Mouse (Mus musculus) liver, embryonic 11.5 days (tissue): Measurements from ENCODE around the gene Grip1. TPM values are rescaled to one million over a fixed set of nuclear protein-coding genes. Genes with fewer than 3 reads are reported as not detected.

Source experiments
- ATAC-seq: fragments of 200-750 bp; cut with Nextera tagmentation; replicated peaks from 2 replicates; pipeline ENCODE4 v1.8.0; 2017; ENCODE audit warnings: moderate number of reproducible peaks, mild to moderate bottlenecking, moderate TSS enrichment, moderate library complexity; ENCODE audit not compliant: low FRiP score
- DNase-seq: peaks from one replicate; pipeline ENCODE4 v3.0.0-alpha.2; 2017; ENCODE audit warnings: low spot score
- H3K27ac ChIP-seq: fragments of 300-500 bp; sonication (generic); 2 replicates; pipeline ENCODE4 v1.5.1; 2014; ENCODE audit warnings: mild to moderate bottlenecking, low read depth, low read length, control low read depth
- H3K27me3 ChIP-seq: fragments of 300-500 bp; sonication (generic); replicated peaks from 2 replicates; pipeline ENCODE4 v1.6.1; 2014; ENCODE audit warnings: low read length, mixed read lengths; ENCODE audit not compliant: control insufficient read depth, insufficient read depth
- H3K36me3 ChIP-seq: fragments of 300-500 bp; sonication (generic); 2 replicates; pipeline ENCODE4 v1.6.1; 2014; ENCODE audit warnings: mild to moderate bottlenecking, low read length, moderate library complexity, mixed read lengths; ENCODE audit not compliant: control insufficient read depth, insufficient read depth
- H3K4me1 ChIP-seq: fragments of 300-500 bp; sonication (generic); replicated peaks from 2 replicates; pipeline ENCODE4 v1.6.1; 2014; ENCODE audit warnings: low read length, mixed read lengths; ENCODE audit not compliant: control insufficient read depth, insufficient read depth
- H3K4me2 ChIP-seq: fragments of 300-500 bp; sonication (generic); 2 replicates; pipeline ENCODE4 v1.6.1; 2014; ENCODE audit warnings: mild to moderate bottlenecking, control low read depth, moderate library complexity
- H3K4me3 ChIP-seq: fragments of 300-500 bp; sonication (generic); 2 replicates; pipeline ENCODE4 v1.5.1; 2014; ENCODE audit warnings: low read depth, low read length, control low read depth
- H3K9ac ChIP-seq: fragments of 300-500 bp; sonication (generic); 2 replicates; pipeline ENCODE4 v1.6.1; 2014; ENCODE audit warnings: low read depth, low read length, control low read depth
- H3K9me3 ChIP-seq: fragments of 300-500 bp; sonication (generic); 2 replicates; pipeline ENCODE4 v1.6.1; 2016; ENCODE audit warnings: low read length, inconsistent platforms, mixed read lengths; ENCODE audit not compliant: control insufficient read depth
- WGBS: fragments of 180-500 bp; shearing (Covaris S2); extraction: QIAGEN DNeasy Blood & Tissue Kit; methylation state at CpG from one replicate; pipeline ENCODE4 v1.1.7; 2014; 5-methylcytosine and 5-hydroxymethylcytosine counted together
- polyA plus RNA-seq: library from polyadenylated mRNA; unstranded; fragments of >200 nt; fragmentation: Nextera tagmentation; extraction: Ambion mirVana; gene quantifications from 2 replicates; pipeline ENCODE4 v1.2.1, GENCODE M21; 2014

Gene Grip1
- polyA plus RNA-seq, 1 experiment from 2014 or later, result 2.3 TPM

GRCm38 (mm10) chr10:119779657-119780056 lies 326.0 kb downstream of the Grip1 start:
- H3K9me3 ChIP-seq, result no peaks in the 10 kb centered on the region
- H3K4me3 ChIP-seq, result no peak overlapping the region
- H3K9ac ChIP-seq, result no peak overlapping the region
- no peak overlapping the region for H3K4me2 ChIP-seq
- no peaks in the 10 kb centered on the region for H3K27me3 ChIP-seq
- no peak overlapping the region for H3K27ac ChIP-seq
- H3K4me1 ChIP-seq, result no peaks in the 10 kb centered on the region
- DNase-seq (no peak), ATAC-seq (no peak)
- no peaks in the 10 kb centered on the region for H3K36me3 ChIP-seq
- WGBS, result 84% methylated on average over 1 of the region's 1 CpGs

DNA sequence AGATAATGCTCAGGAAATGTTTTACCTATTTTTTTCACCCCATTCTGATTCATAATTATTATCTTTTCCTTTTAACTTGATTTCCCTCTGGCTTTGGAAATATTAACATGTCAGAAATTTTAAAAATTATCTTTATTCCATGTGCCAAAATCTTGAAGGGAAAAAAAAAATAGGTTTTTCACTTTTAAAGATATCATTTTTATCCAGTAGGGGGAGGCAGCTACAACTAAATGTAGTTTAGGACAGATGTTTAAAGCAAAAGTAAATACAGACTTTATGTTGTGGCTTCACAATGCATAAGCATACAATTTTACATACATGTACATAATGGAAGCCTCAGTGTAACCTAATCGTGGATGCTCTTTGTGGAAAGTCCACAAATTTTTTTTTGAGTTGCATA lies 336.9 kb downstream of the Grip1 start:
- H3K4me3 ChIP-seq, result no peak overlapping the region

DNA sequence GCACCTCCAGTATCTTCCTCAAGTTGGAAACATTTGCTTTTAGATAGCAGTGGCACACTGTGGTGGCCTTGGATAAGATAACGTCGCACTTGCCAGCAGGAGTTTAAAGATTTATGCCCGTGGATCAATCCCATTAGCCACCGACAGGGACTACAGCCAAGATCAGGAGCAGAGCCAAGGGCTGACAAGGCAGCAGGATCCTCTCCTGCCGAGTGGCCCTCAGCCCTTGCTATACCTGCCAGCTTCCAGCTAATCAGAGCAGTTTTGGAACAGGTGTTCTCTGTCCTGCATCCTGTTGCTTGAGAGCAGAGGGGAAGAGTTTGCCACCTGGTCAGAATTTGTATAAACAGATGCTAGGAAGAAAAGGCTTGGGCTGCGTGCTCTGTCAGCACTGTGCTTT lies 348.8 kb downstream of the Grip1 start:
- DNase-seq (no peak), ATAC-seq (no peak)
- WGBS, result 31% methylated on average over 6 of the region's 6 CpGs
- no peak overlapping the region for H3K27ac ChIP-seq
- no peaks in the 10 kb centered on the region for H3K36me3 ChIP-seq
- no peak overlapping the region for H3K9ac ChIP-seq
- no peak overlapping the region for H3K4me3 ChIP-seq
- H3K27me3 ChIP-seq, result no peaks in the 10 kb centered on the region
- H3K9me3 ChIP-seq, result no peaks in the 10 kb centered on the region
- H3K4me1 ChIP-seq, result no peaks in the 10 kb centered on the region
- H3K4me2 ChIP-seq, result no peak overlapping the region

More for the DNA sequence above, 336.9 kb downstream of the Grip1 start:
- H3K4me1 ChIP-seq, result no peaks in the 10 kb centered on the region
- no peak for ATAC-seq
- no peak overlapping the region for H3K27ac ChIP-seq
- H3K9me3 ChIP-seq, result no peaks in the 10 kb centered on the region
- no peak for DNase-seq
- 66% methylated on average over 1 of the region's 1 CpGs for WGBS
- H3K36me3 ChIP-seq, result no peaks in the 10 kb centered on the region
- H3K4me2 ChIP-seq, result no peak overlapping the region
- H3K27me3 ChIP-seq, result no peaks in the 10 kb centered on the region
- no peak overlapping the region for H3K9ac ChIP-seq

- H3K4me3 ChIP-seq, result no peak overlapping the region
- no peak overlapping the region for H3K4me2 ChIP-seq
- no peak for ATAC-seq
- WGBS, result 52% methylated on average over 13 of the region's 13 CpGs
- no peaks in the 10 kb centered on the region for H3K36me3 ChIP-seq
- H3K9me3 ChIP-seq, result no peaks in the 10 kb centered on the region
- no peak overlapping the region for H3K27ac ChIP-seq
- no peak for DNase-seq
- H3K9ac ChIP-seq, result no peak overlapping the region
- H3K4me1 ChIP-seq, result no peaks in the 10 kb centered on the region
- H3K27me3 ChIP-seq, result no peaks in the 10 kb centered on the region
Measured at GRCm38 (mm10) chr10:119803633-119804422, 350.2 kb downstream of the Grip1 start.

DNA sequence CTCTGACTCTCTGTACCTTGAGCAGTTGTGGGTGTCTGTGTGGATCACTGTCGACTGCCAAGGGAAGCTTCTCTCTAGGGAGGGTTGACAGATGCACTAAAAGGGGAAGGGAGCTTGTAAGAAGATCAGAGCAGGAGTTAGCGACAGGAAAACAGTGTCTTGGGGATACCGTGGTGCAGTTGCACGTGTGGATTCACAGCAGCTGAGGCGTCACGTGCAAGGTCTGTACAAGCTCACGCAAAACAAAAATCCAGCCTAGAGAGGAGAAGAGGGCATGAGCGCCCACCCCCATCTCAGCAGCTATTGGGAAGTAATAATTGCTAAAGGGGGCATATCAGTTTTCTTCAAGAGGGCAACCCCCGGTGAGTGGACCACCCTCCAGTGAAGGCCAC lies 350.8 kb downstream of the Grip1 start:
- Histone ChIP-seq H3K4me1 (no peaks in the 10 kb centered on the region), H3K36me3 (no peaks in the 10 kb centered on the region), H3K27ac (no peak overlapping the region), H3K9me3 (no peaks in the 10 kb centered on the region), H3K4me3 (no peak overlapping the region), H3K4me2 (no peak overlapping the region), H3K9ac (no peak overlapping the region), H3K27me3 (no peaks in the 10 kb centered on the region)
- 83% methylated on average over 9 of the region's 9 CpGs for WGBS
- ATAC-seq (no peak), DNase-seq (no peak)

GRCm38 (mm10) chr10:119805082-119805481 lies 351.5 kb downstream of the Grip1 start:
- H3K4me2 ChIP-seq, result no peak overlapping the region
- no peak overlapping the region for H3K27ac ChIP-seq
- H3K4me1 ChIP-seq, result no peaks in the 10 kb centered on the region
- no peak overlapping the region for H3K9ac ChIP-seq
- H3K27me3 ChIP-seq, result no peaks in the 10 kb centered on the region
- H3K36me3 ChIP-seq, result no peaks in the 10 kb centered on the region
- DNase-seq, result no peak
- no peak overlapping the region for H3K4me3 ChIP-seq
- no peak for ATAC-seq
- WGBS, result 78% methylated on average over 7 of the region's 7 CpGs
- no peaks in the 10 kb centered on the region for H3K9me3 ChIP-seq

DNA sequence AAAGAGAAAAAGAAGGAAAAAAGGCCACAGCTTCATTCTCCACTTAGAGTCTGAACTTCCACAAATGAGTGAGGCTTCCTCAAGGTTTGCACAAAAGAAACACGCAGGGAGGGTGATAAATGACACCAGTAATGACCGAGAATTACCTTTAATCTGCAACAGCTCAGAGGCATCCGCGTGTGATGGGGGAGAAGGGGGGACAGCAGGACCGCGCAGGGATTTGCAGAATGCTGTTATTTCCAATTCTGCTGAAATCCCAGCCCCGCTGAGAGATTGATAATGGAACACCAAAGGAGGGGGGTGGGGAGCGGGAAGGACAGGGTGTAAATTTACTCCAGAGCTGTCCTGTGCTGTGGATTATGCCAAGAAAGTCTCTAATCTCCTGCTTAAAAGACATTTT lies 352.5 kb downstream of the Grip1 start:
- WGBS, result 50% methylated on average over 8 of the region's 8 CpGs
- Histone ChIP-seq H3K9me3 (no peaks in the 10 kb centered on the region), H3K27ac (no peak overlapping the region), H3K4me2 (no peak overlapping the region), H3K36me3 (no peaks in the 10 kb centered on the region), H3K27me3 (no peaks in the 10 kb centered on the region), H3K9ac (no peak overlapping the region), H3K4me1 (no peaks in the 10 kb centered on the region), H3K4me3 (no peak overlapping the region)
- ATAC-seq (no peak), DNase-seq (no peak)

DNA sequence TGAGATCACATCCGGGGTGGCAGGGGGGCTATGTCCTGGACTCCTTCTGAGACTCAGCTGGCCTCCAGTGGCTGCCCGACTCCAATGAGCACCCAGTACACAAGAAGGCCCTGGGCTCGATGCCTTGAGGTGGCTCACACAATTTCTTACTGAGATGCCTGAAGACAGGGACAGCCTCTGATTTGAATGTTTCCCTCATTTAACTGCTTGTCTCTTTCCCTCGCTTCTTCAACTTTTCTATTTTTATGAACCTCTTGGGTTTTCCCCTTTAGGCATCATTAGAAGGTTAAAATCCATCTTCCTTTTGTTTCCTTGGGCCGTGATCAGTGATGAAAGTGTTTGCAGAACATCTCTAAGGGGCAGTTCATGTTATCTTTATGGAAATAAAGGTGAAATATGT lies 354.8 kb downstream of the Grip1 start:
- no peaks in the 10 kb centered on the region for H3K36me3 ChIP-seq
- DNase-seq (no peak), ATAC-seq (no peak)
- no peaks in the 10 kb centered on the region for H3K4me1 ChIP-seq
- H3K4me3 ChIP-seq, result no peak overlapping the region
- no peaks in the 10 kb centered on the region for H3K9me3 ChIP-seq
- H3K4me2 ChIP-seq, result no peak overlapping the region
- no peak overlapping the region for H3K27ac ChIP-seq
- no peak overlapping the region for H3K9ac ChIP-seq
- 86% methylated on average over 5 of the region's 5 CpGs for WGBS
- H3K27me3 ChIP-seq, result no peaks in the 10 kb centered on the region

GRCm38 (mm10) chr10:119814087-119814486 lies 360.5 kb downstream of the Grip1 start:
- no peaks in the 10 kb centered on the region for H3K36me3 ChIP-seq
- H3K27me3 ChIP-seq, result no peaks in the 10 kb centered on the region
- no peak overlapping the region for H3K4me2 ChIP-seq
- H3K27ac ChIP-seq, result no peak overlapping the region
- H3K4me3 ChIP-seq, result no peak overlapping the region
- no peak overlapping the region for H3K9ac ChIP-seq
- ATAC-seq (no peak), DNase-seq (no peak)
- H3K9me3 ChIP-seq, result no peaks in the 10 kb centered on the region
- H3K4me1 ChIP-seq, result no peaks in the 10 kb centered on the region; the same call in 1 of the 2 replicates
- 74% methylated on average over 4 of the region's 4 CpGs for WGBS
